Mouse (Mus musculus): ENCODE data around the gene Vmn2r88. TPM values are rescaled to one million over a fixed set of nuclear protein-coding genes. Genes with fewer than 3 reads are reported as not detected.

Vmn2r88 gene
- polyA plus RNA-seq, 1 experiment from 2014 or later: not detected

Other genes starting within 250 kb of the Vmn2r88 start
- not detected in 2 replicates for gene Rnase2b, start 248.6 kb upstream of the Vmn2r88 start, polyA plus RNA-seq (2016; fragmentation: Nextera tagmentation; extraction: Ambion mirVana)
- gene Ang2, start 211.7 kb upstream of the Vmn2r88 start, polyA plus RNA-seq (2016; fragmentation: Nextera tagmentation; extraction: Ambion mirVana): not detected in 2 replicates
- not detected in 2 replicates for gene Ear14, start 207.4 kb upstream of the Vmn2r88 start, polyA plus RNA-seq (2016; fragmentation: Nextera tagmentation; extraction: Ambion mirVana)
- gene Rnase2a, start 154.7 kb upstream of the Vmn2r88 start, polyA plus RNA-seq (2016; fragmentation: Nextera tagmentation; extraction: Ambion mirVana): not detected in 2 replicates
- not detected in 2 replicates for gene Gm7247, start 49.1 kb upstream of the Vmn2r88 start, polyA plus RNA-seq (2016; fragmentation: Nextera tagmentation; extraction: Ambion mirVana)
- not detected in 2 replicates for gene Vmn2r89, start 41.0 kb downstream of the Vmn2r88 start, polyA plus RNA-seq (2016; fragmentation: Nextera tagmentation; extraction: Ambion mirVana)
- gene Gm5622, start 142.0 kb downstream of the Vmn2r88 start, polyA plus RNA-seq (2016; fragmentation: Nextera tagmentation; extraction: Ambion mirVana): not detected in 2 replicates
- gene Gm17175, start 163.2 kb downstream of the Vmn2r88 start, polyA plus RNA-seq (2016; fragmentation: Nextera tagmentation; extraction: Ambion mirVana): not detected in 2 replicates
- not detected in 2 replicates for gene Gm17174, start 181.3 kb downstream of the Vmn2r88 start, polyA plus RNA-seq (2016; fragmentation: Nextera tagmentation; extraction: Ambion mirVana)
- gene Gm17078, start 200.5 kb downstream of the Vmn2r88 start, polyA plus RNA-seq (2016; fragmentation: Nextera tagmentation; extraction: Ambion mirVana): not detected in 2 replicates
- not detected in 2 replicates for gene Gm4181, start 224.8 kb downstream of the Vmn2r88 start, polyA plus RNA-seq (2016; fragmentation: Nextera tagmentation; extraction: Ambion mirVana)

Measured in midbrain, embryonic 12.5 days (tissue).